Mouse (Mus musculus): ENCODE measurements around the gene Plxnb1. TPM values are rescaled to one million over a fixed set of nuclear protein-coding genes. Genes with fewer than 3 reads are reported as not detected.

Plxnb1 gene
- 15.2 and 19.4 TPM in 2 replicates for polyA plus RNA-seq (2015; fragmentation: Nextera tagmentation; extraction: Ambion mirVana)

- Histone ChIP-seq H3K27me3 (no peaks in the 10 kb centered on the region), H3K4me3 (replicated peaks) (peak within 1 kb of the TSS; percentile 67), H3K27ac (peak within 1 kb of the TSS; percentile 98), H3K9me3 (replicated peaks) (no peaks in the 10 kb centered on the region), H3K36me3 (peaks cover 14% of the 10 kb centered on the region), H3K4me2 (peak within 1 kb of the TSS; percentile 86), H3K4me1 (peaks cover 80% of the 10 kb centered on the region), H3K9ac (peak within 1 kb of the TSS; percentile 84)
- peak; percentile 59 for ATAC-seq (replicated peaks; ENCODE audit: low FRiP score)
- WGBS: under 1% methylated on average over 89 of the region's 102 CpGs
Observed at GRCm38 (mm10) chr9:109095137-109095982, at the start of gene Plxnb1. Plxnb1 (plus strand) TSS chr9:109095389.

GRCm38 (mm10) chr9:109046306-109046705 lies 48.9 kb upstream of the Plxnb1 start:
- H3K4me3 ChIP-seq (replicated peaks): no peak overlapping the region
- no peak for ATAC-seq (replicated peaks; ENCODE audit: low FRiP score)
- no peaks in the 10 kb centered on the region for H3K9me3 ChIP-seq (replicated peaks)

GRCm38 (mm10) chr9:109049316-109049715 lies 45.9 kb upstream of the Plxnb1 start:
- 69% methylated on average over 7 of the region's 7 CpGs for WGBS
- Histone ChIP-seq H3K27me3 (no peaks in the 10 kb centered on the region), H3K9ac (no peak overlapping the region), H3K4me3 (replicated peaks) (no peak overlapping the region), H3K4me1 (peaks cover 5% of the 10 kb centered on the region), H3K27ac (no peak overlapping the region), H3K36me3 (peaks cover 21% of the 10 kb centered on the region), H3K9me3 (replicated peaks) (no peaks in the 10 kb centered on the region), H3K4me2 (no peak overlapping the region)
- ATAC-seq (replicated peaks; ENCODE audit: low FRiP score): no peak

More at GRCm38 (mm10) chr9:109046306-109046705, 48.9 kb upstream of the Plxnb1 start:
- Histone ChIP-seq H3K9ac (no peak overlapping the region), H3K4me2 (no peak overlapping the region), H3K27me3 (no peaks in the 10 kb centered on the region), H3K4me1 (peaks cover under 1% of the 10 kb centered on the region; the same call in 1 of the 2 replicates), H3K36me3 (peaks cover 12% of the 10 kb centered on the region; the same call in 1 of the 2 replicates), H3K27ac (no peak overlapping the region)
- 46% methylated on average over 5 of the region's 5 CpGs for WGBS

DNA sequence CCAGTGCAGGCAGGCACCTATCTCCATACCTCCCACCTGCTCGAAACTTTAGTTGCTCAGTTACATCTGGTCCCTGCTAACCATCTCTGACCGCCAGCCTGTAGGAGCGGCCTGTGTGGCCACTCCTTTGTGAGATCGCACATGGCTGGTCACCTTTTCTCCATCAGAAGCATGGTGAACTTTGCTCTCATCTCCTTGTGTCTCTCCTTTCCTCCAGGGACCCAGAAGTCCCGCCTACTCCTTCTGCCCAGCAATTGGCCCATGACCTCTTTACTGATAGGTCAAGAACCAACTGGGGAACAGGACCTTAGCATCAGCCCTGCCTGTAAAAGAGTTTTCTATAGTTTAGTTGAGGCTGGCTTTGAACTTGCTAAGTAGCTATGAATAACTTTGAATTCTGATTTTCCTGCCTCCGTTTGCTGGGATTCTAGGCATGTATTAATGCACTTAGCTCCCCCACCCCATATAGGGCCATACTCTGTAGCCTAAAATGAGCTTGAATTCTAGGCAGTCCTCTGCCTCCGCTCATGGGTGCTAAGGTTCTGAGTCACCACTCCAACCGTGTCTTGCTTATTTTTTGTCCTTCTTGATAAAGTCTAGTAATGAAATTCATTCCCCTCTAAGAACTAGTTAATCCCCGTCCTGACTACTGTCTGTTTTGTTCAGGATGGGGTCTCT lies 45.1 kb upstream of the Plxnb1 start:
- H3K9me3 ChIP-seq (replicated peaks): no peaks in the 10 kb centered on the region
- H3K27me3 ChIP-seq: no peaks in the 10 kb centered on the region
- no peak overlapping the region for H3K27ac ChIP-seq
- no peak overlapping the region for H3K9ac ChIP-seq
- H3K4me2 ChIP-seq: no peak overlapping the region
- no peak for ATAC-seq (replicated peaks; ENCODE audit: low FRiP score)
- WGBS: 81% methylated on average over 9 of the region's 9 CpGs
- no peak overlapping the region for H3K4me3 ChIP-seq (replicated peaks)
- H3K36me3 ChIP-seq: peaks cover 18% of the 10 kb centered on the region
- H3K4me1 ChIP-seq: peaks cover 12% of the 10 kb centered on the region

GRCm38 (mm10) chr9:109050674-109050997 lies 44.6 kb upstream of the Plxnb1 start:
- no peak overlapping the region for H3K27ac ChIP-seq
- H3K4me2 ChIP-seq: no peak overlapping the region
- no peaks in the 10 kb centered on the region for H3K27me3 ChIP-seq
- no peaks in the 10 kb centered on the region for H3K9me3 ChIP-seq (replicated peaks)
- 59% methylated on average over 3 of the region's 3 CpGs for WGBS
- peaks cover 17% of the 10 kb centered on the region for H3K4me1 ChIP-seq
- no peak for ATAC-seq (replicated peaks; ENCODE audit: low FRiP score)
- no peak overlapping the region for H3K9ac ChIP-seq
- peaks cover 21% of the 10 kb centered on the region for H3K36me3 ChIP-seq
- H3K4me3 ChIP-seq (replicated peaks): no peak overlapping the region

DNA sequence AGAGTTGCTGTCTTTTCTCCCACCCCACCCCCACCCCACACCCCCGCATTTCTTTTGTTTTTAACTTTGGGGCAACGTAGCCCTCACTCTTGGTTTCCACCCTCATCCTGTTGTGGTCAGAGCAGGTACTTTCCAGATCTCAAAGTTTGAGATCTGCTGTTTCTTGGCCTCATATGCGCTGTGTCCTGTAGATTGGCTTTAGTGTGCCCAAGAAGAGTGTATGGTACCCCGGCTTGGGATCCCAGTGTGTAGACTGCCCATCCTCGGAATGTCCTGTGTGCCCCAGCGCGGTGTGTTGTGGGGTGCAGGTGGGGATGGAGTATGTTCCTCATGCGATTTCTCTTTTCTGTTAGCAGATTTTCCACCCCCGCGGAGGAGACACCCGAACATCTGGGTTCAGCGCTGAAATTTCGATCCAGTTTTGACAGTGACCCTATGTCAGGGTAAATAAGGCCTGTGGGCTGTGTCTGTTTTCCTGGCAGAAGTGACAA lies 44.1 kb upstream of the Plxnb1 start:
- Histone ChIP-seq H3K27me3 (no peaks in the 10 kb centered on the region), H3K9me3 (replicated peaks) (no peaks in the 10 kb centered on the region), H3K4me1 (peaks cover 17% of the 10 kb centered on the region), H3K9ac (no peak overlapping the region), H3K36me3 (peaks cover 25% of the 10 kb centered on the region), H3K27ac (no peak overlapping the region), H3K4me3 (replicated peaks) (no peak overlapping the region), H3K4me2 (no peak overlapping the region)
- 89% methylated on average over 13 of the region's 13 CpGs for WGBS
- ATAC-seq (replicated peaks; ENCODE audit: low FRiP score): no peak

DNA sequence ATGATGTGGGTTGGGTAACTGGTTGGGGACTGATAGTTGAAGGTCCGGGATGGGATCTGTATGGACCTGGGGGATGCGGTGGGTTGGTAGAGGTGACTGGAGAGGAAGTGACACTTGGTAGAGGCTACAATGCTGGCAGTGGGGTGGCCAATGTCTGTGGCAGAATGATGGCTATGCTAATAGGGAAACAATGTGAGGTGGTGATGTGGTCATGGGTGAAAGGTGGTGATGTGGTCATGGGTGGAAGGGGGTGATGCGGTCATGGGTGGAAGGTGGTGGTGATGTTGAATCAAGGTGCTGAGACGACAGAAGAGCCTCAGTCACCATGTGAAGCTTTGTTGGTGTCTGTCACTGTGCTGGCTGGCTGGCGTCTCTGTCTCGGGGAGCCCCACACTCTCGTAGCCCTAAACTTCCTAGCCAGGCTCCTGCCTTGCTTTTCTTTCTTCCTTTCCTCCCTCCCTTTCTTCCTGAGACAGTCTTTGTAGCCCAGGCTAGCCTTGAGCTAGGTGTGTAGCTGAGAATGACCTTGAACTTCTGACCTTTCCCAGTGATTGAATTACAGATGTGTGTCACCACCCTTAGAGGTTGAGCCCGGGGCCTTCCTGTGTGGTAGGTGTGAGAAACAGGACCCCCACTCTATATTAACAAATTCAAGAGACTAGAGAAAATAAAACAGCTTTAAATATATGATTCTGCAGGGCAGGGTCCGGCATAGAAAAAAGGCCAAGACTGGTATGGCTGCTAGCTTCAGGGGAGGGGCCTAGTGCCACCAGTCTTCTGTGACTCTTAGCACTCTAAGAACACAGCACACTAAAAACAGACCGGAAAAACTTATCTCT lies 43.3 kb upstream of the Plxnb1 start:
- no peak overlapping the region for H3K4me3 ChIP-seq (replicated peaks)
- H3K9ac ChIP-seq: no peak overlapping the region
- no peaks in the 10 kb centered on the region for H3K9me3 ChIP-seq (replicated peaks)
- no peak overlapping the region for H3K4me2 ChIP-seq
- no peak for ATAC-seq (replicated peaks; ENCODE audit: low FRiP score)
- H3K36me3 ChIP-seq: peaks cover 33% of the 10 kb centered on the region
- no peak overlapping the region for H3K27ac ChIP-seq
- no peaks in the 10 kb centered on the region for H3K27me3 ChIP-seq
- peaks cover 17% of the 10 kb centered on the region for H3K4me1 ChIP-seq
- 91% methylated on average over 10 of the region's 10 CpGs for WGBS

DNA sequence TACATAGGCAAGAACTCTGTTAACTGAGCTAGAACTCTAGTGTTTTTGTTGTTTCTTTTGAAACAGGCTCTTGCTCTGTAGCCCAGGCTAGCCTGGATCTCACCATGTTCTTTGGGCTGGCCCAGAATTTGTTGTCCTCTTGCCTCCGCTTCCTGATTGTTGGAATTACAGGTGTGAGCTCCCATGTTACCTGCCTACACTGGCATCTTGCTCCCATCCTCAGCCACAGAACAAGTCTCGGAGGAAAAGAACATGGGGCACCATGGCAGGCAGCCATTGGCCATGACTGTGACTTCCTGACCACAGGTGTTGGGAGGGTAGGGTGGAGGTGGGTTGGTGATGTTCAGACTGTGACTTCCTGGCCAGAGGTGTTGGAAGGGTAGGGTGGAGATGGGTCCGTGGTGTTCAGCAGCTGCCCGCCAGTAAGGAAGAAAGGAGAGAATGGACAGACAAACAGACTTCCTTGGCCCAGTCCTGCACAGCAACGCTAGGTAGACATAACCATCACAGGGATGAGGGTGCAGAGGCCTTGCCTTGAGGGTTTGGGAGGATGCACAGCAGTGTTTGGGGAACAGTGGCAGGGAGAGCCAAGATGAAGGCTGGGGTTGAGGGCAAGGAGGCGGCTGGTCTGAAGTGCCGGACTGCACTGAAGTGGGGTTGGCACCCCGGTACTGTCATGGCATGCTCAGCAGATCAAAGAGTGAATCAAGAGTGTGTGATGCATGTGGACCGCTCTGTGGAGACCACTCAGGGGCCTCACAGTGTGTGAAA lies 42.5 kb upstream of the Plxnb1 start:
- H3K4me2 ChIP-seq: no peak overlapping the region
- no peak overlapping the region for H3K9ac ChIP-seq
- no peaks in the 10 kb centered on the region for H3K9me3 ChIP-seq (replicated peaks)
- H3K27ac ChIP-seq: no peak overlapping the region
- H3K4me3 ChIP-seq (replicated peaks): no peak overlapping the region
- H3K36me3 ChIP-seq: peaks cover 41% of the 10 kb centered on the region
- peaks cover 17% of the 10 kb centered on the region for H3K4me1 ChIP-seq
- WGBS: 86% methylated on average over 9 of the region's 9 CpGs
- H3K27me3 ChIP-seq: no peaks in the 10 kb centered on the region
- no peak for ATAC-seq (replicated peaks; ENCODE audit: low FRiP score)

GRCm38 (mm10) chr9:109053366-109053765 lies 41.8 kb upstream of the Plxnb1 start:
- WGBS: 86% methylated on average over 3 of the region's 3 CpGs
- no peak for ATAC-seq (replicated peaks; ENCODE audit: low FRiP score)
- H3K27me3 ChIP-seq: no peaks in the 10 kb centered on the region

DNA sequence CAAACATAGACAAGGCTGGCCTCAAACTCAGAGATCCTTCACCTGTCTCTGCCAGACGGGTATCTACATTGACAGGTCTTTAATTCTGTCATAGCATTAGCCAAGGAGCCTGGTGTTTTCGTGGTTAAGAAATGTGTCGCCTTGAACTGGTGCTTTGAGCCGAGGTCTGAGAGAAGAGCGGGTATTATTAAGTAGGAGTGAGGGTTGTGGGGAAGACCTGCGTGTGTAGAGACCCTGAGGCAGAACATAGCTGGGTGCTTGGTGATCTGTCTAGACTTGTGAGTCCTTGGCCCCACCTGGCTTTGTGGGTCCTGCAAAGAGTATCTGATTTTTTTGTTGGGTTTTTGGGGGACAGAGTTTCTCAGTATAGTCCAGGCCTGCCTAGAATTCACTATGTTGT lies 41.3 kb upstream of the Plxnb1 start:
- H3K9ac ChIP-seq: no peak overlapping the region
- 77% methylated on average over 6 of the region's 6 CpGs for WGBS

More at GRCm38 (mm10) chr9:109053366-109053765, 41.8 kb upstream of the Plxnb1 start:
- Histone ChIP-seq H3K9me3 (replicated peaks) (no peaks in the 10 kb centered on the region), H3K4me2 (no peak overlapping the region), H3K27ac (no peak overlapping the region), H3K4me1 (peaks cover 19% of the 10 kb centered on the region), H3K4me3 (replicated peaks) (no peak overlapping the region), H3K9ac (no peak overlapping the region), H3K36me3 (peaks cover 47% of the 10 kb centered on the region)

DNA sequence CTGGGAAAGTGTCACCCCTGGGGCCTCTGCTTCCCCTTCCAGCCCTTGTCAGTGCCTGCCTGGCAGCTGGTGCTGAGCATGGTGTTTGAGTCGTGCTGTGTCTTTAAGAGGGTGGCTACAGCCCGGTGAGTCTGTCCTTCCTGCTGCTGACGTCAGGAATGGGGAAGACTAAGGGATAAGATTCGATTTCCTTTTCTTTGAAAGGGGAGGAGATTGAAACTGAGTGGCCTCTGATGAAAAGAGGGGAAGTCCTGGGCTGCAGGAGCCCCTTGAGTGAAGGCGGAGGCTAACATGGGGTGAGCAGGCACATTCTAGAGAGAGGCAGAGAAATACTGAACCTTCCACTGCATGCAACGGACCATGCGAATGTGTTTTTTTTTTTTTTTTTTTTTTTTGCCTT lies 40.5 kb upstream of the Plxnb1 start:
- Histone ChIP-seq H3K4me2 (peak overlapping the region; percentile 56), H3K9ac (0 out of 2 replicates have a peak overlapping the region, but pooled peaks have one; percentile 0), H3K27me3 (no peaks in the 10 kb centered on the region), H3K4me1 (peaks cover 31% of the 10 kb centered on the region), H3K36me3 (peaks cover 46% of the 10 kb centered on the region), H3K4me3 (replicated peaks) (peak overlapping the region; percentile 38), H3K27ac (peak overlapping the region; percentile 82), H3K9me3 (replicated peaks) (no peaks in the 10 kb centered on the region)
- peak; percentile 80 for ATAC-seq (replicated peaks; ENCODE audit: low FRiP score)
- WGBS: 0% methylated on average over 7 of the region's 7 CpGs

More for the DNA sequence above, 41.3 kb upstream of the Plxnb1 start:
- H3K4me3 ChIP-seq (replicated peaks): no peak overlapping the region
- no peaks in the 10 kb centered on the region for H3K9me3 ChIP-seq (replicated peaks)
- no peaks in the 10 kb centered on the region for H3K27me3 ChIP-seq
- H3K36me3 ChIP-seq: peaks cover 46% of the 10 kb centered on the region
- peaks cover 24% of the 10 kb centered on the region for H3K4me1 ChIP-seq
- no peak for ATAC-seq (replicated peaks; ENCODE audit: low FRiP score)
- no peak overlapping the region for H3K4me2 ChIP-seq
- peak overlapping the region; percentile 82; the same call in 1 of the 2 replicates for H3K27ac ChIP-seq

All from kidney, embryonic 15.5 days (tissue).